Mouse (Mus musculus): ENCODE data around the gene Zfhx3. TPM values are rescaled to one million over a fixed set of nuclear protein-coding genes. Genes with fewer than 3 reads are reported as not detected.

Zfhx3 gene
- total and polyA plus RNA-seq, 2 experiments, result 1.3 to 1.5 TPM

GRCm38 (mm10) chr8:108661486-108662093 is 719.1 kb downstream of the Zfhx3 start:
- H3K9ac ChIP-seq (ENCODE audit: low read depth, low read length), result no peak overlapping the region
- WGBS, result 77% methylated on average over 5 of the region's 5 CpGs
- H3K27ac ChIP-seq (replicated peaks; ENCODE audit: insufficient read depth, low read depth, low read length), result no peak overlapping the region
- no peak for TF ChIP-seq CTCF (IDR thresholded peaks at IDR 0.05; ENCODE audit: low read depth, low read length)
- no peaks in the 10 kb centered on the region for H3K4me1 ChIP-seq (ENCODE audit: control insufficient read depth, insufficient read depth, low read length)
- no peak for DNase-seq (ENCODE audit: extremely low read depth, low read depth, low spot score)
- no peaks in the 10 kb centered on the region for H3K27me3 ChIP-seq (ENCODE audit: control insufficient read depth, insufficient read depth, low read length)
- no peak overlapping the region for H3K4me3 ChIP-seq (ENCODE audit: insufficient read depth, low read depth, low read length)
- H3K36me3 ChIP-seq (ENCODE audit: control insufficient read depth, insufficient read depth, low read length), result no peaks in the 10 kb centered on the region
- H3K79me2 ChIP-seq (ENCODE audit: control insufficient read depth, insufficient read depth, low read length), result no peaks in the 10 kb centered on the region

GRCm38 (mm10) chr8:108662766-108663165 is 720.3 kb downstream of the Zfhx3 start:
- 70% methylated on average over 3 of the region's 3 CpGs for WGBS
- H3K79me2 ChIP-seq (ENCODE audit: control insufficient read depth, insufficient read depth, low read length), result no peaks in the 10 kb centered on the region
- no peak overlapping the region for H3K27ac ChIP-seq (replicated peaks; ENCODE audit: insufficient read depth, low read depth, low read length)
- DNase-seq (ENCODE audit: extremely low read depth, low read depth, low spot score), result no peak
- H3K36me3 ChIP-seq (ENCODE audit: control insufficient read depth, insufficient read depth, low read length), result no peaks in the 10 kb centered on the region
- H3K4me1 ChIP-seq (ENCODE audit: control insufficient read depth, insufficient read depth, low read length), result no peaks in the 10 kb centered on the region
- TF ChIP-seq POLR2A (IDR thresholded peaks at IDR 0.05; ENCODE audit: extremely low read depth, insufficient read depth, low read length) (no peak), CTCF (IDR thresholded peaks at IDR 0.05; ENCODE audit: low read depth, low read length) (no peak)
- H3K4me3 ChIP-seq (ENCODE audit: insufficient read depth, low read depth, low read length), result no peak overlapping the region
- H3K9ac ChIP-seq (ENCODE audit: low read depth, low read length), result no peak overlapping the region
- H3K27me3 ChIP-seq (ENCODE audit: control insufficient read depth, insufficient read depth, low read length), result no peaks in the 10 kb centered on the region

GRCm38 (mm10) chr8:108671939-108672515 is 729.6 kb downstream of the Zfhx3 start:
- no peak for DNase-seq (ENCODE audit: extremely low read depth, low read depth, low spot score)
- Histone ChIP-seq H3K4me3 (ENCODE audit: insufficient read depth, low read depth, low read length) (no peak overlapping the region), H3K27me3 (ENCODE audit: control insufficient read depth, insufficient read depth, low read length) (no peaks in the 10 kb centered on the region), H3K79me2 (ENCODE audit: control insufficient read depth, insufficient read depth, low read length) (no peaks in the 10 kb centered on the region), H3K27ac (replicated peaks; ENCODE audit: insufficient read depth, low read depth, low read length) (no peak overlapping the region), H3K4me1 (ENCODE audit: control insufficient read depth, insufficient read depth, low read length) (no peaks in the 10 kb centered on the region), H3K9ac (ENCODE audit: low read depth, low read length) (no peak overlapping the region), H3K36me3 (ENCODE audit: control insufficient read depth, insufficient read depth, low read length) (no peaks in the 10 kb centered on the region)
- 96% methylated on average over 11 of the region's 11 CpGs for WGBS
- TF ChIP-seq CTCF (IDR thresholded peaks at IDR 0.05; ENCODE audit: low read depth, low read length) (no peak), POLR2A (IDR thresholded peaks at IDR 0.05; ENCODE audit: extremely low read depth, insufficient read depth, low read length) (no peak)

DNA sequence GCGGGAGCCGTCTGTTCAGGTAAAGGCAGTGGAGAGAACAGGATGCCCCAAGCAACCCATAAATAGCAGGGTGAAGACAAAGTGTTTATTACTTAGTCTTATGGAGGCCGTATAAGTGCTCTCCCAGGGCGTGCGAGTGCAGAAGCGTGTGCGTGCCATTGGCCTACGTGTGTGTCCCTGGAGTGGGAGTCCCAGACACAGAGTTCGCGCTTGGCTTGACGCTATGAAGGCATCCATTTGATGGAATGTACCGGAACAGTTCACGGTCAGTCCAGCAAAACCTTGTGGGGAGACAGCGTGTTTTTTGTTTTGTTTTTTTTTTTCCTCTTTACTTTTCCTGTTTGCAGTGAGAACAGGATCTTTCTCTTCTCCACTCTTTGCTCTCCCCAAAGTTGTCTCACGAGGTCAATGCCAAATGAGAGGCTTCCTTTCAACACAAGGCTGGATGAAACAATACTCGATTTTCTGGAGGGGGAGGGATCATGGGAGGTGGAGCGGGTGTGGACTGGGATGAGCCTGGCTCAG is 732.6 kb downstream of the Zfhx3 start:
- no peak for DNase-seq (ENCODE audit: extremely low read depth, low read depth, low spot score)
- H3K36me3 ChIP-seq (ENCODE audit: control insufficient read depth, insufficient read depth, low read length), result no peaks in the 10 kb centered on the region
- H3K79me2 ChIP-seq (ENCODE audit: control insufficient read depth, insufficient read depth, low read length), result no peaks in the 10 kb centered on the region
- no peak overlapping the region for H3K9ac ChIP-seq (ENCODE audit: low read depth, low read length)
- no peaks in the 10 kb centered on the region for H3K4me1 ChIP-seq (ENCODE audit: control insufficient read depth, insufficient read depth, low read length)
- H3K4me3 ChIP-seq (ENCODE audit: insufficient read depth, low read depth, low read length), result no peak overlapping the region
- TF ChIP-seq POLR2A (IDR thresholded peaks at IDR 0.05; ENCODE audit: extremely low read depth, insufficient read depth, low read length) (no peak), CTCF (IDR thresholded peaks at IDR 0.05; ENCODE audit: low read depth, low read length) (no peak)
- no peaks in the 10 kb centered on the region for H3K27me3 ChIP-seq (ENCODE audit: control insufficient read depth, insufficient read depth, low read length)
- no peak overlapping the region for H3K27ac ChIP-seq (replicated peaks; ENCODE audit: insufficient read depth, low read depth, low read length)
- WGBS, result 88% methylated on average over 17 of the region's 17 CpGs

DNA sequence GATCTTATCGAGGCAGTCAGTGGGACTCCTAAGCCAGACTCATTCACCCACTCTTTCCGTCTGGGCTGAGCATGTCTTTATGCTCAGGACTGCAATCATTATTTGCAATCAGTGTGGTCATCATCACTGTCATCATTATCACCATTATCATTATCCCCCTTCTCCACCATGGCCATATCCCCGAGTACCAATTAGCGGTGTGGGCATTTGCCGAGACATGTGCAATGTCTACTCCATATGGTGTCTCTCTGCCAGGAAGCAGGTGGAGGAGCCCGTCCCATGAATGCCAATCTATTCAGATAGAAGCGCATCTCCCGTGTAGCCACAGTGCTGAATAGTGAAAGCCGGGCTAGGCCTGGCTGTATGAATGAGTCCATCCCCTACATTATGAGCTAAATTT is 747.2 kb downstream of the Zfhx3 start:
- H3K79me2 ChIP-seq (ENCODE audit: control insufficient read depth, insufficient read depth, low read length), result no peaks in the 10 kb centered on the region
- H3K4me3 ChIP-seq (ENCODE audit: insufficient read depth, low read depth, low read length), result no peak overlapping the region
- no peak overlapping the region for H3K9ac ChIP-seq (ENCODE audit: low read depth, low read length)
- H3K27ac ChIP-seq (replicated peaks; ENCODE audit: insufficient read depth, low read depth, low read length), result no peak overlapping the region
- WGBS, result 97% methylated on average over 9 of the region's 9 CpGs
- H3K4me1 ChIP-seq (ENCODE audit: control insufficient read depth, insufficient read depth, low read length), result peaks cover 3% of the 10 kb centered on the region; the same call in 1 of the 2 replicates
- no peak for DNase-seq (ENCODE audit: extremely low read depth, low read depth, low spot score)
- no peaks in the 10 kb centered on the region for H3K27me3 ChIP-seq (ENCODE audit: control insufficient read depth, insufficient read depth, low read length)
- TF ChIP-seq CTCF (IDR thresholded peaks at IDR 0.05; ENCODE audit: low read depth, low read length) (no peak), POLR2A (IDR thresholded peaks at IDR 0.05; ENCODE audit: extremely low read depth, insufficient read depth, low read length) (no peak)
- H3K36me3 ChIP-seq (ENCODE audit: control insufficient read depth, insufficient read depth, low read length), result no peaks in the 10 kb centered on the region
